Mouse (Mus musculus): ENCODE measurements around the gene Rara.

DNA sequence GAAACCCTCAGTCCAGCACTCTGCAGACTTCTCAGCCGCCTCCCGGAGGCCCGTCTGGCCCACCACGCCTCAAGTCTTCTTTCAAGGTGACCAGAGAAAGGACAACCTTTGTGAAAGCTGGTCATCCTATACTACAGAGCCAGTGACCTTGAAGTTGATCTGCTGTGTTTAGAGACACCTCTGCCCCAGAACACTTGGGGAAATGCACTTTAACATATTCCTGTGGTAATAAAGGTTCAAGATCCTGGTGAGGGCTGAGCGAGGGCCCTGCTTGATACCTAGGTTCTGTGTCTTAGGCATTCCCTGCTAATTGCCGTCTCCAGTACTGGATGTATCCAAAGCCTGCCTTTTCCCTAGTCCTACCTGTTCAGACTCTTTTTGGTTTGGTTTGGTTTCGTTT, 1.1 kb upstream of the Rara start:
- TF ChIP-seq CTCF (conservative IDR thresholded peaks at IDR 0.05; ENCODE audit: low read length) (no peak), NANOG (IDR thresholded peaks at IDR 0.05; ENCODE audit: borderline replicate concordance, low read length) (no peak)

All from E14TG2a.4 (cell line).